Mouse (Mus musculus): ENCODE data around the gene Ccdc115.

Ccdc115 gene

GRCm38 (mm10) chr1:34439215-34439960 is at the start of gene Ccdc115, which contains the start of gene Imp4:
Ccdc115 (minus strand) TSS chr1:34439672.
Imp4 (plus strand) TSS chr1:34439851.
- no peaks in the 10 kb centered on the region for H3K27me3 ChIP-seq (ENCODE audit: control insufficient read depth, insufficient read depth, low read length, poor library complexity, severe bottlenecking)
- DNase-seq (ENCODE audit: low read depth, low spot score) = peak; percentile 99
- peaks cover 11% of the 10 kb centered on the region for H3K36me3 ChIP-seq (ENCODE audit: control insufficient read depth, insufficient read depth, low read length, poor library complexity, severe bottlenecking)

- Histone ChIP-seq H3K36me3 (ENCODE audit: control insufficient read depth, insufficient read depth, low read length, poor library complexity, severe bottlenecking) (no peaks in the 10 kb centered on the region), H3K27me3 (ENCODE audit: control insufficient read depth, insufficient read depth, low read length, poor library complexity, severe bottlenecking) (no peaks in the 10 kb centered on the region)
- no peak for DNase-seq (ENCODE audit: low read depth, low spot score)
These were observed 47.9 kb upstream of the Ccdc115 start for GRCm38 (mm10) chr1:34487383-34487782.

GRCm38 (mm10) chr1:34485461-34486188 is 46.2 kb upstream of the Ccdc115 start:
- H3K36me3 ChIP-seq (ENCODE audit: control insufficient read depth, insufficient read depth, low read length, poor library complexity, severe bottlenecking) = no peaks in the 10 kb centered on the region
- H3K27me3 ChIP-seq (ENCODE audit: control insufficient read depth, insufficient read depth, low read length, poor library complexity, severe bottlenecking) = no peaks in the 10 kb centered on the region
- peak; percentile 84 for DNase-seq (ENCODE audit: low read depth, low spot score)

- no peaks in the 10 kb centered on the region for H3K36me3 ChIP-seq (ENCODE audit: control insufficient read depth, insufficient read depth, low read length, poor library complexity, severe bottlenecking)
- no peaks in the 10 kb centered on the region for H3K27me3 ChIP-seq (ENCODE audit: control insufficient read depth, insufficient read depth, low read length, poor library complexity, severe bottlenecking)
- peak; percentile 64 for DNase-seq (ENCODE audit: low read depth, low spot score)
These were observed 45.0 kb upstream of the Ccdc115 start for GRCm38 (mm10) chr1:34484470-34484869.

GRCm38 (mm10) chr1:34481920-34482669 is 42.6 kb upstream of the Ccdc115 start:
- no peaks in the 10 kb centered on the region for H3K27me3 ChIP-seq (ENCODE audit: control insufficient read depth, insufficient read depth, low read length, poor library complexity, severe bottlenecking)
- H3K36me3 ChIP-seq (ENCODE audit: control insufficient read depth, insufficient read depth, low read length, poor library complexity, severe bottlenecking) = no peaks in the 10 kb centered on the region
- no peak for DNase-seq (ENCODE audit: low read depth, low spot score)

GRCm38 (mm10) chr1:34480801-34481200 is 41.3 kb upstream of the Ccdc115 start:
- DNase-seq (ENCODE audit: low read depth, low spot score) = no peak
- no peaks in the 10 kb centered on the region for H3K36me3 ChIP-seq (ENCODE audit: control insufficient read depth, insufficient read depth, low read length, poor library complexity, severe bottlenecking)

GRCm38 (mm10) chr1:34478891-34479655 is 39.6 kb upstream of the Ccdc115 start:
- H3K27me3 ChIP-seq (ENCODE audit: control insufficient read depth, insufficient read depth, low read length, poor library complexity, severe bottlenecking) = no peaks in the 10 kb centered on the region
- DNase-seq (ENCODE audit: low read depth, low spot score) = peak; percentile 69
- H3K36me3 ChIP-seq (ENCODE audit: control insufficient read depth, insufficient read depth, low read length, poor library complexity, severe bottlenecking) = 0 out of 2 replicates have a peak, but pooled peaks cover 1% of the 10 kb centered on the region

More at GRCm38 (mm10) chr1:34480801-34481200, 41.3 kb upstream of the Ccdc115 start:
- H3K27me3 ChIP-seq (ENCODE audit: control insufficient read depth, insufficient read depth, low read length, poor library complexity, severe bottlenecking) = no peaks in the 10 kb centered on the region

- 0 out of 2 replicates have a peak, but pooled peaks cover 1% of the 10 kb centered on the region for H3K36me3 ChIP-seq (ENCODE audit: control insufficient read depth, insufficient read depth, low read length, poor library complexity, severe bottlenecking)
- no peaks in the 10 kb centered on the region for H3K27me3 ChIP-seq (ENCODE audit: control insufficient read depth, insufficient read depth, low read length, poor library complexity, severe bottlenecking)
- DNase-seq (ENCODE audit: low read depth, low spot score) = peak; percentile 84
These were observed 33.2 kb upstream of the Ccdc115 start for GRCm38 (mm10) chr1:34472427-34473300.

GRCm38 (mm10) chr1:34469801-34470200 is 30.3 kb upstream of the Ccdc115 start:
- no peaks in the 10 kb centered on the region for H3K27me3 ChIP-seq (ENCODE audit: control insufficient read depth, insufficient read depth, low read length, poor library complexity, severe bottlenecking)

GRCm38 (mm10) chr1:34468500-34468899 is 29.0 kb upstream of the Ccdc115 start:
- Histone ChIP-seq H3K36me3 (ENCODE audit: control insufficient read depth, insufficient read depth, low read length, poor library complexity, severe bottlenecking) (no peaks in the 10 kb centered on the region), H3K27me3 (ENCODE audit: control insufficient read depth, insufficient read depth, low read length, poor library complexity, severe bottlenecking) (no peaks in the 10 kb centered on the region)
- no peak for DNase-seq (ENCODE audit: low read depth, low spot score)

More at GRCm38 (mm10) chr1:34469801-34470200, 30.3 kb upstream of the Ccdc115 start:
- 0 out of 2 replicates have a peak, but pooled peaks cover 1% of the 10 kb centered on the region for H3K36me3 ChIP-seq (ENCODE audit: control insufficient read depth, insufficient read depth, low read length, poor library complexity, severe bottlenecking)
- no peak for DNase-seq (ENCODE audit: low read depth, low spot score)

GRCm38 (mm10) chr1:34468051-34468450 is 28.6 kb upstream of the Ccdc115 start:
- Histone ChIP-seq H3K36me3 (ENCODE audit: control insufficient read depth, insufficient read depth, low read length, poor library complexity, severe bottlenecking) (no peaks in the 10 kb centered on the region), H3K27me3 (ENCODE audit: control insufficient read depth, insufficient read depth, low read length, poor library complexity, severe bottlenecking) (no peaks in the 10 kb centered on the region)
- no peak for DNase-seq (ENCODE audit: low read depth, low spot score)

- DNase-seq (ENCODE audit: low read depth, low spot score) = no peak
- Histone ChIP-seq H3K27me3 (ENCODE audit: control insufficient read depth, insufficient read depth, low read length, poor library complexity, severe bottlenecking) (no peaks in the 10 kb centered on the region), H3K36me3 (ENCODE audit: control insufficient read depth, insufficient read depth, low read length, poor library complexity, severe bottlenecking) (no peaks in the 10 kb centered on the region)
These were observed 26.0 kb upstream of the Ccdc115 start for GRCm38 (mm10) chr1:34465445-34465844.

- DNase-seq (ENCODE audit: low read depth, low spot score) = peak; percentile 69
- no peaks in the 10 kb centered on the region for H3K27me3 ChIP-seq (ENCODE audit: control insufficient read depth, insufficient read depth, low read length, poor library complexity, severe bottlenecking)
- no peaks in the 10 kb centered on the region for H3K36me3 ChIP-seq (ENCODE audit: control insufficient read depth, insufficient read depth, low read length, poor library complexity, severe bottlenecking)
These were observed 24.9 kb upstream of the Ccdc115 start for GRCm38 (mm10) chr1:34464310-34464817.

Data from splenic B cell, adult 2 months (primary cell).